Mouse (Mus musculus) ES-E14 (cell line): Measurements from ENCODE around the gene BC107364. TPM values are rescaled to one million over a fixed set of nuclear protein-coding genes. Genes with fewer than 3 reads are reported as not detected.
"Not testable (repeated sequence)": the region's sequence is repeated elsewhere in the genome, so short reads cannot be mapped to it uniquely, and the experiment has no call there.

Experiments used
- DNase-seq: peaks from one replicate; pipeline ENCODE4 v3.0.0-alpha.2; 2013; ENCODE audit warnings: low read depth, low spot score
- H3K27ac ChIP-seq: 2 replicates; pipeline ENCODE4 v1.5.1; 2012; ENCODE audit warnings: low read depth, mild to moderate bottlenecking, low read length, moderate library complexity, mixed read lengths; ENCODE audit not compliant: poor library complexity, insufficient read depth, severe bottlenecking
- H3K36me3 ChIP-seq: 2 replicates; pipeline ENCODE4 v1.6.1; 2012; ENCODE audit warnings: mild to moderate bottlenecking, low read length, moderate library complexity, mixed read lengths; ENCODE audit not compliant: control insufficient read depth, poor library complexity, insufficient read depth, severe bottlenecking
- H3K4me1 ChIP-seq, 2 experiments: fragments of 150-350 bp in 1 of 2; sonication (generic) in 1 of 2; 2 replicates each; pipeline ENCODE4 v1.6.1; 2012; ENCODE audit warnings: low read length in 2 of 2, mild to moderate bottlenecking in 1 of 2, mixed read lengths in 1 of 2; ENCODE audit not compliant: control insufficient read depth in 2 of 2, insufficient read depth in 2 of 2, poor library complexity in 1 of 2
- H3K4me3 ChIP-seq, 2 experiments: fragments of 150-350 bp in 1 of 2; sonication (generic) in 1 of 2; 2 replicates each; pipeline ENCODE4 v1.5.1; 2012; ENCODE audit warnings: low read length in 2 of 2, low read depth in 1 of 2, mild to moderate bottlenecking in 1 of 2, mixed read lengths in 1 of 2; ENCODE audit not compliant: insufficient read depth in 1 of 2, poor library complexity in 1 of 2, severe bottlenecking in 1 of 2
- H3K9ac ChIP-seq: 2 replicates; pipeline ENCODE4 v1.6.1; 2012; ENCODE audit warnings: low read depth, mild to moderate bottlenecking, low read length, mixed read lengths; ENCODE audit not compliant: poor library complexity, insufficient read depth, severe bottlenecking
- H3K9me3 ChIP-seq: fragments of 150-350 bp; sonication (generic); 2 replicates; pipeline ENCODE4 v1.6.1; 2012; ENCODE audit warnings: low read depth, mild to moderate bottlenecking, low read length; ENCODE audit not compliant: control insufficient read depth, insufficient read depth
- CHD2 ChIP-seq: IDR thresholded peaks from 2 replicates; pipeline ENCODE4 v1.6.1; 2014; ENCODE audit warnings: mild to moderate bottlenecking, low read depth, low read length, inconsistent platforms
- HCFC1 ChIP-seq: IDR thresholded peaks from 2 replicates; pipeline ENCODE4 v1.6.1; 2012; ENCODE audit warnings: low read length, inconsistent platforms, borderline replicate concordance; ENCODE audit not compliant: insufficient read depth
- MAFK ChIP-seq: IDR thresholded peaks from 2 replicates; pipeline ENCODE4 v1.6.1; 2014; ENCODE audit warnings: mild to moderate bottlenecking, low read depth, low read length, inconsistent platforms; ENCODE audit not compliant: insufficient read depth
- ZC3H11A ChIP-seq: IDR thresholded peaks from 2 replicates; pipeline ENCODE4 v1.6.1; 2012; ENCODE audit warnings: low read depth, mild to moderate bottlenecking, inconsistent platforms, low read length, borderline replicate concordance
- ZNF384 ChIP-seq: IDR thresholded peaks from 2 replicates; pipeline ENCODE4 v1.6.1; 2012; ENCODE audit warnings: low read depth, low read length, inconsistent platforms
- in situ Hi-C, 2 experiments: fragments of 600-800 bp; cut with MboI; formaldehyde crosslinking; loops; one replicate each; pipeline ENCODE4 v1.15.1; 2025; ENCODE audit warnings: low sequenced_read_pairs in 2 of 2, inconsistent platforms in 1 of 2; ENCODE audit not compliant: unreplicated experiment in 2 of 2
- total RNA-seq: library from RNA; depleted of rRNA; stranded (reverse); fragments of 300-350 nt; gene quantifications from 2 replicates; pipeline ENCODE4 v1.2.3, GENCODE M21; 2012

Gene BC107364
- total RNA-seq, 1 experiment: not detected

- Histone ChIP-seq H3K9ac (no peak overlapping the region), H3K27ac (no peak overlapping the region)
Observed at GRCm38 (mm10) chr3:96498476-96499245, 46.6 kb upstream of the BC107364 start.

GRCm38 (mm10) chr3:96497451-96498028, 45.4 kb upstream of the BC107364 start:
- DNase-seq: peak; percentile 64
- Histone ChIP-seq H3K9me3 (no peaks in the 10 kb centered on the region), H3K27ac (no peak overlapping the region), H3K9ac (peak overlapping the region; percentile 46), H3K4me1 (peaks cover 2 to 3% of the 10 kb centered on the region in 2 experiments; a peak in 3 of 4 replicates), H3K4me3 (peak overlapping the region; percentile 66 to 67), H3K36me3 (no peaks in the 10 kb centered on the region)
- in situ Hi-C loops: no loop called here
- TF ChIP-seq CHD2 (no peak), ZNF384 (no peak), MAFK (peak; percentile 92), HCFC1 (0 out of 2 replicates have a peak, but pooled peaks have one; percentile 52)

More at GRCm38 (mm10) chr3:96498476-96499245, 46.6 kb upstream of the BC107364 start:
- H3K4me1 ChIP-seq: peaks cover 2 to 3% of the 10 kb centered on the region in 2 experiments
- TF ChIP-seq ZC3H11A: no peak
- no peak for TF ChIP-seq MAFK
- no peak for TF ChIP-seq CHD2
- no peak for TF ChIP-seq HCFC1
- no peak for TF ChIP-seq ZNF384
- in situ Hi-C loops: no loop called here
- no peaks in the 10 kb centered on the region for H3K9me3 ChIP-seq
- H3K4me3 ChIP-seq: 0 out of 4 replicates have a peak overlapping the region, but pooled peaks of 1 of the 2 experiments have one; percentile 10
- H3K36me3 ChIP-seq: no peaks in the 10 kb centered on the region
- no peak for DNase-seq

GRCm38 (mm10) chr3:96496620-96497275, 44.6 kb upstream of the BC107364 start:
- H3K4me1 ChIP-seq, H3K27ac ChIP-seq, H3K36me3 ChIP-seq, in situ Hi-C loops, DNase-seq, H3K9me3 ChIP-seq: not testable (repeated sequence)
- Histone ChIP-seq H3K9ac (peak overlapping the region; percentile 46; the same call in 1 of the 2 replicates), H3K4me3 (peak overlapping the region; percentile 66 to 67)

GRCm38 (mm10) chr3:96496216-96496615, 44.1 kb upstream of the BC107364 start:
- TF ChIP-seq HCFC1: no peak
- TF ChIP-seq ZNF384: no peak
- no peak for TF ChIP-seq MAFK
- TF ChIP-seq CHD2: no peak
- no peak for TF ChIP-seq ZC3H11A
- Histone ChIP-seq H3K9ac (no peak overlapping the region), H3K4me1 (peaks cover 2 to 3% of the 10 kb centered on the region in 2 experiments; a peak in 3 of 4 replicates), H3K27ac (no peak overlapping the region), H3K9me3 (no peaks in the 10 kb centered on the region), H3K4me3 (no peak overlapping the region), H3K36me3 (no peaks in the 10 kb centered on the region)
- in situ Hi-C loops: no loop called here
- DNase-seq: no peak
